Mouse (Mus musculus) liver, embryonic 15.5 days (tissue): ENCODE data around the gene Ltbp2. TPM values are rescaled to one million over a fixed set of nuclear protein-coding genes. Genes with fewer than 3 reads are reported as not detected.

Source experiments
- ATAC-seq: fragments of 200-750 bp; cut with Nextera tagmentation; 2 replicates; pipeline ENCODE4 v1.8.0; 2017; ENCODE audit warnings: moderate number of reproducible peaks, mild to moderate bottlenecking, moderate library complexity; ENCODE audit not compliant: insufficient read depth
- H3K27ac ChIP-seq: fragments of 300-500 bp; sonication (generic); replicated peaks from 2 replicates; pipeline ENCODE4 v1.5.1; 2015; ENCODE audit warnings: mild to moderate bottlenecking, inconsistent platforms
- H3K27me3 ChIP-seq: fragments of 300-500 bp; sonication (generic); 2 replicates; pipeline ENCODE4 v1.6.1; 2015; ENCODE audit warnings: mild to moderate bottlenecking, inconsistent platforms
- H3K36me3 ChIP-seq: fragments of 300-500 bp; sonication (generic); replicated peaks from 2 replicates; pipeline ENCODE4 v1.6.1; 2015; ENCODE audit warnings: moderate library complexity, mild to moderate bottlenecking, inconsistent platforms
- H3K4me1 ChIP-seq: fragments of 300-500 bp; sonication (generic); replicated peaks from 2 replicates; pipeline ENCODE4 v1.6.1; 2015; ENCODE audit warnings: inconsistent platforms
- H3K4me2 ChIP-seq: fragments of 300-500 bp; sonication (generic); 2 replicates; pipeline ENCODE4 v1.6.1; 2015; ENCODE audit warnings: moderate library complexity, mild to moderate bottlenecking, inconsistent platforms
- H3K4me3 ChIP-seq: fragments of 300-500 bp; sonication (generic); replicated peaks from 2 replicates; pipeline ENCODE4 v1.5.1; 2015; ENCODE audit warnings: mild to moderate bottlenecking, inconsistent platforms
- H3K9ac ChIP-seq: fragments of 300-500 bp; sonication (generic); 2 replicates; pipeline ENCODE4 v1.6.1; 2015; ENCODE audit warnings: moderate library complexity, mild to moderate bottlenecking, inconsistent platforms
- H3K9me3 ChIP-seq: fragments of 300-500 bp; sonication (generic); replicated peaks from 2 replicates; pipeline ENCODE4 v1.6.1; 2016; ENCODE audit warnings: inconsistent platforms
- WGBS: fragments of 180-500 bp; shearing (Covaris S2); methylation state at CpG from one replicate; pipeline ENCODE4 v1.1.7; 2015; ENCODE audit warnings: mixed read lengths; ENCODE audit not compliant: insufficient replicate concordance; 5-methylcytosine and 5-hydroxymethylcytosine counted together
- polyA plus RNA-seq: library from polyadenylated mRNA; unstranded; fragments of >200 nt; fragmentation: Nextera tagmentation; extraction: Ambion mirVana; gene quantifications from 2 replicates; pipeline ENCODE4 v1.2.1, GENCODE M21; 2015

Gene Ltbp2
- polyA plus RNA-seq, 1 experiment from 2014 or later = 0.26 TPM

GRCm38 (mm10) chr12:84875761-84876480 is 411 bp downstream of the Ltbp2 start:
- H3K4me3 ChIP-seq = peak overlapping the region; percentile 32
- H3K4me1 ChIP-seq = peaks cover 18% of the 10 kb centered on the region
- no peak overlapping the region for H3K27ac ChIP-seq
- WGBS = 2% methylated on average over 59 of the region's 59 CpGs
- no peaks in the 10 kb centered on the region for H3K9me3 ChIP-seq
- H3K4me2 ChIP-seq = peak overlapping the region; percentile 58
- H3K9ac ChIP-seq = no peak overlapping the region
- peaks cover 87% of the 10 kb centered on the region for H3K27me3 ChIP-seq
- ATAC-seq = no peak
- no peaks in the 10 kb centered on the region for H3K36me3 ChIP-seq

DNA sequence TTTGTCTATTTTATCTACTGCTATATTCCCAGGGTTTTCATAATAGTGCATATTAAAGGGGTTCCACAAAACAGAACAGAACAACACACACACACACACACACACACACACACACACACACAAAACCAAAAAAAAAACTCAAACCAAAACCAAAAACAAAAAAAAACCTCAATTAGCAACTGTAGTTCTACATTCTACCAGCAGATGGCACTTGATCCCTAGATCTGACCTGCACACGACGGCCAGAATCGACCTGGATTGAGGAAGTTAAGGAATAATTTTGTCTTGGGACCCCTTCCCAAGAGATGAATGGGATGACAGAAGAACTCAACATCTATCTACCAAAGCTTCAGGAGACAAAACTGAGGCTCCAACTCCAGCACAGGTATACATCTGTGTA is 2.9 kb downstream of the Ltbp2 start:
- Histone ChIP-seq H3K9ac (no peak overlapping the region), H3K27me3 (peaks cover 73% of the 10 kb centered on the region), H3K36me3 (no peaks in the 10 kb centered on the region), H3K4me2 (no peak overlapping the region), H3K4me1 (peaks cover 18% of the 10 kb centered on the region), H3K27ac (no peak overlapping the region), H3K9me3 (no peaks in the 10 kb centered on the region), H3K4me3 (no peak overlapping the region)
- 0% methylated on average over 3 of the region's 3 CpGs for WGBS
- ATAC-seq = no peak

- Histone ChIP-seq H3K4me1 (peaks cover 18% of the 10 kb centered on the region), H3K36me3 (no peaks in the 10 kb centered on the region), H3K9ac (no peak overlapping the region), H3K27me3 (peaks cover 67% of the 10 kb centered on the region), H3K9me3 (no peaks in the 10 kb centered on the region), H3K4me3 (no peak overlapping the region), H3K27ac (no peak overlapping the region), H3K4me2 (no peak overlapping the region)
- 58% methylated on average over 2 of the region's 2 CpGs for WGBS
- no peak for ATAC-seq
Observed at GRCm38 (mm10) chr12:84872310-84872709, 4.0 kb downstream of the Ltbp2 start.

DNA sequence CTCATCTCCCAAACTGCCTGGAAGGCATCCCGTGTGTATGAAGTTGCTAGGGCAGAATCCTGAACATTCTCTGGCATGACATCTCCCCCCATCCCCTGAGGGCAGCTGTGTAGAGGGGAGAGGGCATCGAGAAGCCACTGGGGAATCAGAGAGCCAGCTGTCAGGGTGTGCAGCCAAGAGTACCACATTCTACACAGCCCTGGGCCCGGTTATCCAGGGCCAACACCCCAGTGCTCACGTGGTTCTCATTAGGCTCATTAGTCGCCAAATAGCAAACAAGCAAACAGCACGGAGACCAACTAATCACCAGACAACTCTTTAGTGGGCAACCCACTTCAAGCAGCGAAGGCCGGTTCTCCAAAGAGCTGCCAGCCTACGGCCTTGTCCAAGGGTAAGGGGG is 10.9 kb downstream of the Ltbp2 start:
- no peak overlapping the region for H3K27ac ChIP-seq
- H3K9ac ChIP-seq = no peak overlapping the region
- no peak for ATAC-seq
- H3K36me3 ChIP-seq = no peaks in the 10 kb centered on the region
- no peaks in the 10 kb centered on the region for H3K4me1 ChIP-seq
- peaks cover 29% of the 10 kb centered on the region for H3K27me3 ChIP-seq
- no peak overlapping the region for H3K4me3 ChIP-seq
- 66% methylated on average over 9 of the region's 9 CpGs for WGBS
- H3K9me3 ChIP-seq = no peaks in the 10 kb centered on the region
- H3K4me2 ChIP-seq = no peak overlapping the region

DNA sequence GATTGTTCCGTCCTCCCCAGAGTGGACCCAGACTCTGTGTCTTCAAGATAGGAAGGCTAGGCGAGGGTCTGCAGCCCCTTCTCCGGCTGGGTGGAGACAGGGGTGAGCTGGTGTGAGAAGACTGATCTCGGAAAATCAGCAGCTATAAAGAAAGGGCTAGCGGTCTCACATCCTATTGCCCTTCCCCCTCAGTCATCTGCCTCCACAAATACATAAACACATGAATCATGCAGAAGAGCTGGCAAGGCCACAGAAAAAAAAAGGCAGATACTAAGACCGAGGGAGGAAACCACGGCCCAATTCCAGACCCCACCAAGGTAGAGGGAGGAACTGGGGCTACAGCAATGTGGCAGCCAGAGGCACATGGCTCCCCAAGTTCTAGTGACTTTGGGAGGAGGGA is 11.5 kb downstream of the Ltbp2 start:
- ATAC-seq = no peak
- no peak overlapping the region for H3K27ac ChIP-seq
- no peak overlapping the region for H3K4me2 ChIP-seq
- no peaks in the 10 kb centered on the region for H3K36me3 ChIP-seq
- H3K9ac ChIP-seq = no peak overlapping the region
- no peaks in the 10 kb centered on the region for H3K4me1 ChIP-seq
- 35% methylated on average over 7 of the region's 7 CpGs for WGBS
- H3K4me3 ChIP-seq = no peak overlapping the region
- H3K27me3 ChIP-seq = peaks cover 26% of the 10 kb centered on the region
- no peaks in the 10 kb centered on the region for H3K9me3 ChIP-seq

DNA sequence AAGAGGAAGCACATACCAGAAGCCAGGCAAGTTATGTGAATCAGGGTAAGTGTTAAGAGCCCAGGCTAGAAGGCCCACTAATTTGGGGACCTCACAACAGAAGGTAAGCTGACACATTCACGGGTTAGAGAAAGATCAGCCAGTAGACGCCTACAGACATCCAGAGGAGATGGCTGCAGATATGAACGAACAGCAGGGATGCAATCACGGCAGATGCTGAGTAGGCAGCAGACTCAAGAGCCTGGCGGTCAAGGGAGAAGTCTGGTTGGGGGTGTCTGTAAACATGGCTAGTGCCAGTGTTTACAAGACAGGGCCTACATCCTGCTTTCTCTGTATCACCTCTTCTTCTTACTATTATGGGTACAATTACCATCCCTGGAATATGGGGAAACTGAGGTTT is 13.1 kb downstream of the Ltbp2 start:
- H3K4me3 ChIP-seq = no peak overlapping the region
- no peaks in the 10 kb centered on the region for H3K9me3 ChIP-seq
- no peak overlapping the region for H3K27ac ChIP-seq
- 49% methylated on average over 5 of the region's 5 CpGs for WGBS
- peaks cover 8% of the 10 kb centered on the region for H3K4me1 ChIP-seq
- no peak for ATAC-seq
- H3K36me3 ChIP-seq = no peaks in the 10 kb centered on the region
- peaks cover 25% of the 10 kb centered on the region for H3K27me3 ChIP-seq
- H3K4me2 ChIP-seq = no peak overlapping the region
- H3K9ac ChIP-seq = no peak overlapping the region

- 73% methylated on average over 14 of the region's 14 CpGs for WGBS
- no peak for ATAC-seq
- H3K27ac ChIP-seq = no peak overlapping the region
- H3K27me3 ChIP-seq = peaks cover 19% of the 10 kb centered on the region
- no peaks in the 10 kb centered on the region for H3K36me3 ChIP-seq
- H3K9me3 ChIP-seq = no peaks in the 10 kb centered on the region
- no peak overlapping the region for H3K9ac ChIP-seq
- no peak overlapping the region for H3K4me2 ChIP-seq
- peaks cover 17% of the 10 kb centered on the region for H3K4me1 ChIP-seq
- H3K4me3 ChIP-seq = no peak overlapping the region
Observed at GRCm38 (mm10) chr12:84862136-84862910, 14.0 kb downstream of the Ltbp2 start.

DNA sequence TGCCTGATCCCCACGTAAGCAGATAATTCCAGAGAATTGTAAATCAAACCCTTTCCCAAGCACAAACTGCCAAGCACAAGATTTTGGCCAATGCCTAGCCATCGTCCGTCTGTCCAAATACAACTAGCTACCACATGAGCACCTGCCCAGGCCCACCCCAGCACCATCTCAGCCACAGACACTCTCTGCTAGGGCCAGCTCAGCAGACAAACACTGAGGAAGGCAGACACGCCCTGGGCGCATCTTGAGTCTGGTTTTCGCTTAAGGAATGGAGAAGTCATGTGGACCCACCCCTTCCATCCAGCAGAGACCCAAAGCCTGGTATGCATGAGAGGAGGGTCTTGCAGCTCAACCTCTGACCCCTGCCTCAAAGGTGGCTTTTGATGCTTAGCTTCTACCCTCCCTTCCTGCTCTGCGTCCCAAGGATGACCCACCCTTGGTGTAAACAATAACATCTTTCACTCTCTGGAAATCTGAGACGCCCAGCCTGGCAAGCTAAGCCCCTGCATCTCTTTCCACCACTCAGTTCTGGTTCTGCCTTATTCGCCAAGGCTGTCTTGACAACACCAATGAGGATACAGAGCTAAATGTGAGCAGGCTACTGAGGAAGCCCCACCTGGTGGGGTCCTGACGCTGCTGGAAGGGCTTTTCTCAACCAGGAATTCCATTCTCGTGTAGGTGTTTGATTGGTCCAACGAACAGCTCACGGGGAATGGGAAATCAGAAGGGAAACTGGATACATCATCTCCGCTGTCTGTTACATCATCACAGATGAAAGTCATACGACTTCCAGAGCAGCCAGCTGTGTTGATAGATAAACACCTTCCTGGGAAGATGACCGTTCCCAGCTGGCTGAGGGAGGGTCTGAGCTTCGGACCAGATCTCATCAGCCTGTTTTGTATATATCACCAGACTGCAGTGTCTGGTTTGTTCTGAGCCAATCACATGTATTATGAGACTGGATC is 17.9 kb downstream of the Ltbp2 start:
- Histone ChIP-seq H3K4me3 (no peak overlapping the region), H3K27ac (no peak overlapping the region), H3K9ac (no peak overlapping the region), H3K36me3 (no peaks in the 10 kb centered on the region), H3K9me3 (no peaks in the 10 kb centered on the region), H3K27me3 (no peaks in the 10 kb centered on the region), H3K4me1 (peaks cover 54% of the 10 kb centered on the region), H3K4me2 (no peak overlapping the region)
- no peak for ATAC-seq
- WGBS = 50% methylated on average over 17 of the region's 17 CpGs

DNA sequence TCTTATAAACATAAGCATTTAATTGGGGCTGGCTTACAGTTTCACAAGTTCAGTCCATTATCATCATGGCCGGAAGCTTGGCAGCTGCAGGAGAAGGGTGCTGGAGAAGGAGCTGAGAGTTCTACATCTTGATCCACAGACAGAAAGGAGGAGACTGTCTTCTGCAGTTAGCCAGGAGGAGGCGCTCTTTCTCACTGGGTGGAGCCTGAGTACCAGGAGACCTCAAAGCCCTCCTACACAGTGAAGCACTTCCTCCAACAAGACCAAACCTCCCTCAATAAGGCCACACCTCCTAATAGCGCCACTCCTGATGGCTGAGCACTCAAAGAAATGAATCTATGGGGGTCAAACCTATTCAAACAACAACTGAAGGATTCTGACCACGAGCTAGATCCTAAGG is 18.6 kb downstream of the Ltbp2 start:
- no peaks in the 10 kb centered on the region for H3K27me3 ChIP-seq
- H3K27ac ChIP-seq = no peak overlapping the region
- H3K9me3 ChIP-seq = no peaks in the 10 kb centered on the region
- no peak overlapping the region for H3K4me2 ChIP-seq
- no peaks in the 10 kb centered on the region for H3K36me3 ChIP-seq
- H3K9ac ChIP-seq = no peak overlapping the region
- H3K4me1 ChIP-seq = peaks cover 61% of the 10 kb centered on the region
- no peak for ATAC-seq
- H3K4me3 ChIP-seq = no peak overlapping the region
- WGBS = 71% methylated on average over 4 of the region's 4 CpGs

DNA sequence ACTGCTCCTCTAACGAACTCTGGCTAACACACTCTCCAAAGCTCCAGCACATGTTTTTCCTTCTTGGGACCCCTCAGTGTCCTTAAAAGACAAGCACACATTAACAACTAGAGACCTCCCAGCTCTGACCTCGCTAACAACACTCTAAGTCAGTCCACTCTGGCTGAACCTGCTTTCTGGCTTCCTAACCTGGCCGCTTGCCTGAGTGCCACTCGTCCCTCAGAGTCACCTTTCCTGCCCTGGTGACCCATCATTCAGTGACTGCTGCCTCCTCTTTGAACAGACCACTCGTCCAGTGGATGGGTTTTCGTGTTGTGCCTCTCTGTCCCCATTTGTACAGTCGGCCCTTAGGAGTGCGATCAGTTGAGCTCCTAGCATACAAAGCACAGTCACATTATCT is 19.8 kb downstream of the Ltbp2 start:
- H3K9me3 ChIP-seq = no peaks in the 10 kb centered on the region
- no peak for ATAC-seq
- no peaks in the 10 kb centered on the region for H3K36me3 ChIP-seq
- no peaks in the 10 kb centered on the region; the same call in 1 of the 2 replicates for H3K27me3 ChIP-seq
- H3K27ac ChIP-seq = no peak overlapping the region; the same call in 1 of the 2 replicates
- H3K9ac ChIP-seq = no peak overlapping the region
- H3K4me1 ChIP-seq = peaks cover 72% of the 10 kb centered on the region
- H3K4me3 ChIP-seq = no peak overlapping the region
- peak overlapping the region; percentile 14; the same call in 1 of the 2 replicates for H3K4me2 ChIP-seq
- 72% methylated on average over 8 of the region's 8 CpGs for WGBS
